Mouse (Mus musculus) liver, embryonic 14.5 days (tissue): ENCODE measurements around the gene Gtf3c1.

Experiments used
- CTCF ChIP-seq: IDR thresholded peaks from 2 replicates; pipeline ENCODE4 v1.5.1; 2016; ENCODE audit warnings: antibody characterized with exemption, low read depth, control low read depth
- EP300 ChIP-seq: IDR thresholded peaks from 2 replicates; pipeline ENCODE4 v1.6.1; 2016; ENCODE audit warnings: antibody characterized with exemption, low read depth

DNA sequence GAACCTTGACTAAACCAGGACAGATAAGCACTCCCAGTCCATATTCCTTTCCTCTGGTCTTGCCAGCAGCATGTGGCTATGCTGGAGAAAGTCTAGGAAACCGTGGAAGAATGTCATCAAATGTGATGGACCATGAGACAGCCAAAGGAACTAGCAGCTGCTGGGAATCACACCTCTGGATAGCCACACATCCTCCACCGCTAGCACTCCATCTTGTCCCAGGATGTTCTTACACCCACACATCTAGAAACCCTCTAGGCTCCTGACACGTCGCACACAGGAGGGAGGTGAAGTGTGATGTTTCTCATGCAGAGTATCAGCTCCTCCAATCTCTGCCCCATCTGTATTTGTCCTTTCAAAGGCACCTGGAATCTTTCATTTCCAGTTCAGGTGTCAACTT is 17.1 kb downstream of the Gtf3c1 start:
- TF ChIP-seq CTCF (no peak), EP300 (no peak)
